Mouse (Mus musculus) spleen, embryonic (tissue): Measurements from ENCODE around the gene Gm49358.

Source experiments
- CTCF ChIA-PET: fragments of 350-600 bp; sonication (Branson Sonifier 250); formaldehyde crosslinking; loops from one replicate; lab custom pipeline; 2022; lab: Charles Lee

The Gm49358 gene

DNA sequence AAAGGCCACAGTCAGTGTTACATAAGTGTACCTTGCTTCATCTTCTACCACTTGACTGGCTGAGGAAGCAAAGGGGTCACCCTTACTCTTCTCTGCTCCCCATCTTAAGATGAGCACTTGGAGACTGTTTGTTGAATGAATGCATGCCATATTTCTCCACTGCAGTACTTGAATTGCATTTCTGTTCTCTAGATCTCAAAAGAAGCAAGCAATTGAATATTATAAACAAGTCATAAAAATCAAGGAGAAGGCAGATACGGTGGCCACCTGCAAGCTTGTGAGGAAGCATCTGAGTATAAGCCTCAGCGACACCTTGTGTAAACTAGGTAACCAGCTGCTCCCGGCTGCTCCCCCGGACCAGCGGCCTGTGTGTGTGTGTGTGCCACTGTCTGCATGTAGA lies at the start of gene Gm49358:
Gene Gm49358 (plus strand): TSS at position 301 of the 400 bp plus-strand sequence.
- CTCF ChIA-PET, result no interaction called here

DNA sequence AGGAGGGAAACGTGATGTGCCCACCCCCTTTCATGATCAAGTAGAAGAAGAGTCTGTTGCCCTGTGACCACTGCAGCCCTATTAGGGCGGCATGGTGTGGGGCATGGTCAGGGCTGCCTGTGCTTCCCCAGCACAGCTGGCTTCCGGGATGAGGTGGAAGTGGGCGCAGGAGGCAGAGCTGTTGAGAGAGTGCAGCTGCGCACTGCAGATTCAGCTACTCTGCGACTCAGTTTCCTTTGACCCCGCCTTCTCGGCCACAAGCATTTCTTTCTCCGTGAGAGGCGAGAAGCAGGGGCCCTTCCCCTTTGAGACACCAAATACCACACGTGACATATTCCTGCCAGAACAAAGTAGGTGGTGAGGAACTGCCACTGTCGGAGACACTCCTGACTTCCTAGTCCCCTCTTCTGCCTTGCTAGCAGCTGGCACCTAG lies 36.2 kb upstream of the Gm49358 start:
- CTCF ChIA-PET, result interaction anchor here (0.8 kb wide), 1 partner anchor 706 kb away, joined by 8 read pairs; no protein-coding TSS in a partner anchor

- CTCF ChIA-PET, result interaction anchor here (0.7 kb wide), 1 partner anchor 21 kb away, joined by 3 read pairs; no protein-coding TSS in a partner anchor
Observed at GRCm38 (mm10) chr10:86728176-86728575, 35.6 kb upstream of the Gm49358 start.

DNA sequence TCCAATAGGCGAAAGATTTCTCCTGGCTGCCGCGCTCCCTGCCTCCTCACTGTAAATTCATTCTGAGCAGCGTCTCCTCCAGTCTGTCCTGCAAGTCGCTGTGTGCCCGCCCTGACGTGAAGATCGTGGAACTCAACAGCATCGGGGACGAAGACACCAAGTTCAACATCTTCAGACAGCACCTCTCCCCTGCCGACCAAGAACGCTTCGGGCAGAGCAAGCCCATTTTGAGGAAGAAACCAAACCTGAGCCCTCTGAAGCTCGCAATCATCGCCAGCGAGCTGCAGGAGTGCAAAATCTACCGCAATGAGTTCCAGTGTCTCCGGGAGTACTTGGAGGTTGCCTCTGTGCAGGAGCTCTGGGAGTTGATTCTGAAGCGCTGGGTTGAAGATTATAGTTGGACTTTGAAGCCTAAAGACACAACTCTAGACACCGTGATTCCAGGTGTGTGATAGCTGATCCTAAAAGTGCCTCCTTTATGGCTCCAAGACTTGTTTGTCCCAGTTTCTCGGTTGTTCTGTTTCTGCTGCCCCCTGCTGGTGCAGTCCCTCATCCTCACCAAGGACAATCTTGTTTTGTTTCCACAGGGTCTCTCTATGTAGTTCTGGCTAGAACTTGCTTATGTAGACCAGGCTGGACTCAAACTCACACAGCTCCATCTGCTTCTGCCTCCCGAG lies 32.8 kb upstream of the Gm49358 start:
- CTCF ChIA-PET, result interaction anchor here (0.7 kb wide), 1 partner anchor 642 kb away, joined by 9 read pairs; no protein-coding TSS in a partner anchor

DNA sequence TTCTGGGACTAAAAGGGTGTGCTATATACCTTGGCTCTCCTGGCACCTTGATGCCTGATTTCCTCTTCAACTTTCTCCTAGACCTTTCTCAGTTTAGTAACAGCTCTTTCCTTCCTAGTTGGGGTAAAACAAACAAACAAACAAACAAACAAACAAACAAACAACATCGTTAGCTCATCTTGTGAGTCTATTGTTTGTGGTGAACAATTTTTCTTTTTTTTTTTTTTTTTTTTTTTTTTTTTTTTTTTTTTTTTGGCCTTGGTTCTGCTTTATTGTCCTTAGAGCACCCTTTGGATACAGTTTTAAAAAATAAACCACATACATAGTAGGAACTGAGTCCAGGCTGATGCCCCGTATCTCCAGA lies 32.3 kb upstream of the Gm49358 start:
- CTCF ChIA-PET, result interaction anchor here (0.7 kb wide), 1 partner anchor 642 kb away, joined by 9 read pairs; no protein-coding TSS in a partner anchor

GRCm38 (mm10) chr10:86735036-86735435 lies 28.7 kb upstream of the Gm49358 start:
- CTCF ChIA-PET, result no interaction called here

DNA sequence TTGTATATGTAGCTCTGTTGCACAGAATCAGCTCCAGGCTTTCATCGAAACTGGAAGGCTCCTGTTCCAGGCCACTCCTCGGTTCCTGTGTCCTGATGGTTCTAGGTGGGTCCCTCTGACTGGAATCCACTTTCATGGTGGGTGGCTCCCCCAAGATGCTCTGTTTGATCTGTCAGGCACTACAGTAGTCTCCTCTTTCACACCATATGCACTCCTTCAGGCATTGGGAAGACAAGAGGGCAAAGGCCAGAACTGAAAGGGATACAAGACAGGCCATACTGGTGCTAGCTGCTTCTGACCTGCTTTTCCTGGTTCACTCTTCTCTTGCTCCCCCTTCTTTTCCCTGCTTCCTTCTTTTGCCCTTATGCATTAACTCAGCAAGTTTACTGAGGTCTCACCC lies 20.9 kb upstream of the Gm49358 start:
- CTCF ChIA-PET, result no interaction called here

- CTCF ChIA-PET, result no interaction called here
Observed at GRCm38 (mm10) chr10:86744306-86744705, 19.5 kb upstream of the Gm49358 start.

DNA sequence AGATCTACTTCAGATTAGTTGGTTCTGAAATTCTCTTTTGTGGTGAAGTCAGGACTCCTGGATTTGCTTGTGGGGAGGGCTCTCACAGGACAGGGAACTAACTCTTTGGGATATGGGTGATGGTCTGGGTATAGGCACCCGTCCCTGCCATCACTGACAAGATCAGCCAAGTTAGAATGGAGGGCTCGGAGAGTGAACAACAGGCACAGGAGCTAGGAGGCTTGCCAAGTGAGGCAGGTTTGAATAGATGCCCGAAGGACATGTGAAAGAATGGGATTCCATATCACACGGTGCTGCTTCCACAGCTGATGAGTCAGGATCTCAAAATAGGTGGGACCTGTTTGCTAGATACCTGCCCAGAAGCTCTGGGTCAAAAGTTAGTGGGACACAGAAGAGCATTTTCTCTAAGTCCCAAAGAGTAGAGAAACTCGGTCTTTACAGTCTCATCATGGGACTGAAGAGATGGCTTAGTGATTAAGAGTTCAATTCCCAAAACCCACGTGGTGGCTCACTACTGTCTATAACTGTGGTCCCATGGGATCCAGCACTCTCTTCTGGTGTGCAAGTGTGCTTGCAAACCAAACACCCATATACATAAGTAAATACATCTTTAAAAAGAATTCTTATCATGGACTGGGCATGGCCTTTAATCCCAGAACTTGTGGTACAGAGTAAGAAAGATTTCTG lies 7.8 kb upstream of the Gm49358 start:
- CTCF ChIA-PET, result no interaction called here

DNA sequence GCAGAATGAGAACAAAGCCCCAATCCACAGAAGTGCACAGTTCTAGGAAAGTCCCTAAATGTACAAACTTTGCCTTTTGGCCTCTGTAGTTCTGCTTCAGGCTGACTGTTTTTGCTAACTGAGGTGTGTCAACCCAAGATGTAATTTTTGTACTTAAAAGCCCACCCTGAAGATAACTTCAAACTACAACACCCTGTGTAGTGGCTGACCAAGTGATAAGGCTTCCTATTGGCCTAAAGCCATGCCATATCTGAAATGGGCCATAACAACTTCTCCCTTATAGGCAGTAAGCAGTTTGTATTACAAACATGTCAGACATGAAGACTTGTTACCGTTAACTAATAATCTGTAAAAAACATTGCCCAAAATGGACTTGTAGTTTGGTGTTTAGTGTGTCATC lies 6.0 kb upstream of the Gm49358 start:
- CTCF ChIA-PET, result no interaction called here

GRCm38 (mm10) chr10:86758211-86758610 lies 5.6 kb upstream of the Gm49358 start:
- CTCF ChIA-PET, result no interaction called here

GRCm38 (mm10) chr10:86761236-86761635 lies 2.5 kb upstream of the Gm49358 start:
- CTCF ChIA-PET, result no interaction called here

DNA sequence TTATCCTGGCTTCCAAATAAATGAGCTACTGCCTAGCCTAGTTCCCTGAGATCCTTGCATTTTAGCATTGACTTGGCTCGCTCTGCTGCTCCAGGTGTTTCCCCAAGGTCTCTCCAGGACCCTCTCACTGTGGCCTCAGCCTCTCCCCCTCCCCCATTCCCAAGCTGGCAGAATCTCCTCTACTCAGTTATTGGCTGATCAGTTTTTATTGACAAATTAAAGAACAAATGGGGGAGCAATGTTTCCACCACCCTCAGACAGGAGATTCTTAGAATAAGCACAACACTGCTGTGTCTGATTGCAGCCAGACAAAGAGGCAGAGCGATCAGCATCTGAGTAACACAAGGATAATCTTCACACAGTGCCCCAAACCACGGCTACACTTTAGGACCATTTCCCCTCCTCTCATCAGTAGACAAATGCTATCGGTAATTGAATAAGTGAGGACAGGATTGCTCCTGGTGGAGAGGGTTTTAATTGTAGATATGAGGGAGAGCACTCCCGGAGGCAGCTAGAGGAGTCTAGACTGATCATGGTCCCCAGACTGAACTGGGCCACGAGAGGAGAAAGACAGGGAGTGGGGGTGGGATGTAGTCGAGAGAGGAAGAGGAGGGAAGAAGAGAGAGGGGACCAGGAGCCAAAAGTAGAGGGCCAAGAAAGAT lies 1.9 kb upstream of the Gm49358 start:
- CTCF ChIA-PET, result no interaction called here

DNA sequence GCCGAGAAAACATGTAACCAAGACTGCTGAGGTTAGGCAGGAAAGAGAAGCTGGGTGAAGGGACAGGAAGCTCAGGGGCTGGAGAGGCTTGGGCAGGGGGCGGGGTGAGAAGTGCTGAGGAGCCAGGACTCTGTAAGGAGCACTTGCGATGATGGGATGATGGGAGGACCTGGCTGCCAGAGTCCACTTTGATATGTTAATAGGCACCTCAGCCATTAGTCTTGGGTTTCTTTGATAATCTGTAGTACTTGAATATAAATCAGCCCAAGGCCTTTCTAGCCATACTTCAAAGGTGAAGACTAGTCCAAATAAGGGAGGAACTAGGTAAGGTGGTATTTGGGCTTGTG lies 1.4 kb upstream of the Gm49358 start:
- CTCF ChIA-PET, result no interaction called here

- CTCF ChIA-PET, result no interaction called here
Observed at GRCm38 (mm10) chr10:86765344-86765966, 1.7 kb downstream of the Gm49358 start.

DNA sequence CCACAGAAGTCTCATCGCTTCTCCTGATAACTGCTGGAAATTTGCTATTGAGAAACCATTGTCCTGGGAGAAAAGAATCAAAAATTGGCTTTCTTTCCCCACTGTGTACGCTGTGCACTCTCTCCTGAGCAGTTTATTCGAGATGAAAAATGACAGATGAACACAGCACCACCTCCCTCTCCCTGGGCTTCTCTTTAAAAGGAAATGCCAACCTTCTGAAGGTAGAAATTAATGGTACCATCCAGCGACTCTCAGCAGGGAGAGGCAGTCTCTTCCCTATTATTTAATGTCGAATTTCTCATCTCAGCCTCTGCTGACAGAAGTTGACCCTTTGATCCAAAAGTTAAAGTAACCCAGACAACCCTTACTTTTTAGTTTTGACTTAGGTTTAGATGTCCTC lies 5.4 kb downstream of the Gm49358 start:
- CTCF ChIA-PET, result no interaction called here

DNA sequence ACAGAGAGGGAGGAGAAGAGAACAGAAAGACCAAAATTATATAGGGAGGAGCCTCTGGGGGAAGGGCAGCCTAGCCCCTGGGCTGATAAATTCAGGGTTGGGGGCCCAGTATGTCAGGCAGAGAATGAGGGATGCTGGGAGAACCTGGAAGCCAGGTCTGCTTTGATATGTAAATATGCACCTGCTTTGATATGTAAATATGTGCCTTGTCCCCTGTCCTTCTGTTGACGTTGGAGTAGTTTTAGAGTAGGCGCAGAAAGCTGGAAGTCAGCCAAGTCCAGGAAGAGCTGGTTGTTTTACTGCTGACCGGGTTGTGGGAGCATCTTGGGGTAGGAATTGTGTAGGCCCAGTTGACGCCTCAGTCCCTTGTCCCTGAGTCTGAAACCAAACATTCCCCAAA lies 6.0 kb downstream of the Gm49358 start:
- CTCF ChIA-PET, result no interaction called here

DNA sequence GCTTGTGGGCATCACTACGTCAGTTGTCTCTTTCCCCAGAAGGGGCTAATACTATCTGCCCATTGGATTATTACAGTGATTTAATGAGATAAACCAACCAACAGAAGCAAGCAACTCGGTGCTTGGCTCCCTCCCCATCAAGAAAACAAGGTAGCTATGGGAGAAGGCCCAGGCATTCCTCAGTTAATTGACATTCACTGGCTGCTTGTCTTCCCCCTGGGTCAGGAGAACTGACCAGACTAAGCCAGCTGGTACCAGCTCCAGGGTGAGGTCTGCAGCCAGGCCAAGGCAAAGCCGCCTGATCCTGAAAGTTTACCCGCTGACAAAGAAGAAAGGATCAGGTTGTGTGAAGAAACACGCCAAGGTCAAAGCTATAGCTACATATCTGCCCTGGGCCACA lies 7.9 kb downstream of the Gm49358 start:
- CTCF ChIA-PET, result no interaction called here

GRCm38 (mm10) chr10:86772231-86772631 lies 8.5 kb downstream of the Gm49358 start:
- CTCF ChIA-PET, result no interaction called here

- CTCF ChIA-PET, result no interaction called here
Observed at GRCm38 (mm10) chr10:86773360-86773759, 9.6 kb downstream of the Gm49358 start.

DNA sequence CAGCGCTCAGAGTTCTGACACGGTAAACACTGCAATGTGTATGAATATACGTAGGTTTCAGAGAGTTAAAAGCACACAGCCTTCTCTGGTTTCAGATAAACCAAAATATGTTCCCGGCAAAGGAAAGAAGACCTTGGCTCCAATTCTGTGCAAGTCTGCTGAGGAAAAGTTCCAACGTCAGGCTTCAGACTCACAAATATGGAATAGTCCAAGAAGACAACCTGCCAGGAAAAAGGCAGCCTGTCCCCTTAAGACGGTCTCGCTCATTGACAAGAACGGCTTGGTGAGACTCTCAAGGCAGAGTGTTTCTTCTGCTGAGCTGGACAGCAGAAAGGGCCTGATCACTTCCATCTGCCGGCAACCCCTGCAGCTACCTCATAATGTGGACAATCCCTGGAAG lies 12.5 kb downstream of the Gm49358 start:
- CTCF ChIA-PET, result no interaction called here
